Mouse (Mus musculus): ENCODE measurements around the gene Slc35f6.

Slc35f6 gene

DNA sequence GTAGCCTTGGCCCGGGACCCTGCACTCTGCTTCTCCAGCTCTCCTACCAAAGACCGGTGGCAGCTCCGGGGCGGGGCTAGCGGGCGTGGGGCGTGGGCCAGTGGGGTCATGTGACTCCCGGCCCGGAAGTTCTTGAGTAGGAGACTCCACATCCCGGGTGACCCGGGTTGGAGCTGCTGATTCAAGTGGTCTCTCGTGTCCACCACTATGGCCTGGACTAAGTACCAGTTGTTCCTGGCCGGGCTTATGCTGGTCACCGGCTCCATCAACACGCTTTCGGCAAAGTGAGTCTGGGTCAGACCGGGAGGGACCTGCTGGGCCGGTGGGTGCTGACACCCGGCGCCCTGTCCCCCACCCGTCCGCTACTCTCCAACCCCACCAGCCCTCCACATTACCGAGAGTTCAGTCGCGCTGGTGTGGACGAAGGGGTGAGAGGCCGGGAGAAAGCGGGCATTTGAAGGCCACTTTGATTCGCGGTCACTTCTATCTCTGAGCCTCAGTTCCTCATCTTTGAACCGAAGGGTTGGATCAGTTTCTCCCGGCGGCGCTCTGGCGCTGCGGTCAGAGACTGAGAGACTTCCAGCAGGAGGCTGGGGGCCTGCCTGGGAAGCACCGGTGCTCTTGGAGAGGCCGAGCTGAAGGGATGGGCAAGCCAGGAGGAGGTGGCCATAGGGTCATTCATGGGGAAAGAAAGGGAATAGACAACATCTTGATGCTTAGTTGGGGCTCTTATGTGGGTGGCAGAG is at the start of gene Slc35f6:
Gene Slc35f6 (plus strand): TSS at position 119 of the 746 bp plus-strand sequence.
- in situ Hi-C loops (cut with MboI, MseI): loop anchor here (5.0 kb wide), 1 partner anchor 371 kb away; no protein-coding TSS in a partner anchor

DNA sequence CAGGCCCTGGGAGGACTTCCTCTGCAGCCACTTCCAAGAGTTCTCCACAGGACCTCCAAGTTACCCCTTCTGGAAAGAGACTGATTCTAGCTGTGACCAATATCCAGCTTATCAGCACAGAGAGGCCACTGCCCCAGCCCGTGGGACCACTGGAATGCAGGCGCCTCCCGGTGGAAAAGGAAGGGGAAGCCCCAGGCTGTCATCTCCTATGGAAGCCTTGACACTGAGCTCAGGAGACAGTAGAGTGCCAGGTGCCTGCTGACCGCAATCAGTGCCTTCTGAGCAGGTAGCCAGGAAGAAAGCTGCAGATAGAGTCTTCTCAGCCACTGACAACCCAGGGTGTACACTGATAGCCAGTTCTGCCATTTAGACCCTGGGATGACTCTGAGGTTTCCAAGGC is 46.3 kb upstream of the Slc35f6 start:
- in situ Hi-C loops (cut with MboI, MseI): no loop called here

DNA sequence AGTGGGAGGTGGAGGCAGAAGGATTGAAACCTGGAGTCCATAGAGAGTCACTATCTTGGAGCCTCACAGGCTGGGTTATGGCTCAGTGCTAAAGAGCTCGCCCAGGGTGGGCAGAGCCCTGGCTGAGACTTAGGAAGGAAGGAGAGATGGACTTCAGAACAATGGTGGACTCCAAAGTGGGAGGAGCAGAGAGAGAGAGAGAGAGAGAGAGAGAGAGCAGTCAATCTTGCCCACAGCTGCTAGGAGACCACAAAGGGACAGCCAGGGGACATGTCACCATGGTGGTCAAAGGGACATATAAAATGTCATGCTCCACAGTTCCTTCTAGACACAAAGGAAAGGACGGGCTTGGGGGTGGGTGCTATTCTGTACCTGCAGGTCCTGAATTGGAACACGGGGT is 44.5 kb upstream of the Slc35f6 start:
- in situ Hi-C loops (cut with MboI, MseI): no loop called here

GRCm38 (mm10) chr5:30603926-30604325 is 43.8 kb upstream of the Slc35f6 start:
- in situ Hi-C loops (cut with MboI, MseI): no loop called here

DNA sequence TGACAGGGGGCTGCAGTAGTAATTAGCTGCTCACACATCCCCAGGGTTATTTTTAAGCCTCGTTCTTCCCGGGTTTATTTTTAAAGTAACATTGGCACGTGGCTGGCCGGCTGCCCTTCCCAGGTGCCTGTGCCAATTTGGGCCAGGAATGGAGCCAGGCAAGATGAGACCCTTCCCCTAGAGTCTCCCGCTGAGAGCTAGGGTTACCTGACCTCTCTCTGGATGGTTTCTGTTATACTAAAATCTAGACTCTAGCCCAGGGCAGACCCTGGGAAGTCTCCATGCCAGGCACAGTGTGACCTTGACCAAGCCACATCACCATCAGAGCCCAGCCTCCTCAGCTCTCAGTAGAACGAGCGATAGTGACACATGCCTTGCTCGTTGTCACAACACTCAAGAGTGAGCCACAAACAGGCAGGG is 43.0 kb upstream of the Slc35f6 start:
- in situ Hi-C loops (cut with MboI, MseI): no loop called here

DNA sequence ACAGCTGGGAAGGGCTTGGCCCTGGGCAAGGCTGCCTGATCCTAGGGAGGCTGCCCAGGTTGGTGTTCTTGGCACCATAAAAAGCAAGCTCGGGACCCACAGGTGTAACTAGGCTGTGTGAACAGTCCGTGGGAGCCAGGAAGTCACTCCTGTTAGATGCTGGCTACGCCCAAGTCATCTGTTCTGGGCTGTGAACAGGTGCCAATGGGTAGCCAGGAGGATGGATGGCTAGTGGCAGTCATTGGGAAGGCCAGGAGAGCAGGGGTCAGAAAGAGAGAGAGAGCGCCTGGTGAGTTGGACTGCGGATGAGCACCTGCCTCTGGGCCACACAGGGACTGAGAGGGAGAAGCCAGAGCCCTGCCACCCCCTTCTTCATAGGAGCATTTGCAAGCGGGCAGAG is 42.1 kb upstream of the Slc35f6 start:
- in situ Hi-C loops (cut with MboI, MseI): no loop called here

DNA sequence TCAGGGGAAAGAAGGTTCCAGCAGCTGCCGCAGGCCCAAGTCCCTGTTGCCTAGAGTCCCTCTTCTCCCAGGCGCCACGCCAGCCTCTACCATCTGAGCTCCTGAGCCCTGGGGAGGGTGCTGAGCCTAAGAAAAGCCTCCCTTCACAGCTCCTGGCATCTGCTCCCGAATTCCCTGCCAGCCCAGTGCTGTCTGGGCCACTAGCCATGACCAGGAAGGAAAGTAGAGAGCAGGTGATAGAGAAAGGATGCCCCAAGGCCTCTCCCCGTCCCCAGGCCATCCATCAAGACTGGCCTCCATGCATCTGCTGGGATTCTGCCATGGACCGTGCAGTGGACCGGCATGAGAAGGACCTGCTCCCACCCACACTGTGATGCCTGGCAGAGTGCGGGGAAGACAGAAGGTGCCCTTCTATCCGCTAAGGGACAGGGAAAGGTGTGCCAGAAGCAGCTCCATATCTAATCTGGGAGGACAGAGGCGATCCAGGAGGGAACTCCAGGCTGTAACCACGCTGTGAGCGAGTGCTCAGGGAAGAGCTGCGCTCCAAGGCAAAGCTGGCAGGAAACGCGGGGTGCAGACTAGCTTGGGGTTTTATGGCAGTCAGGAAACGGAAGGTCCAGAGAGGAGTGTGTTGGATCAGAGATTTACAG is 41.2 kb upstream of the Slc35f6 start:
- in situ Hi-C loops (cut with MboI, MseI): no loop called here

GRCm38 (mm10) chr5:30609094-30609493 is 38.6 kb upstream of the Slc35f6 start:
- in situ Hi-C loops (cut with MboI, MseI): no loop called here

DNA sequence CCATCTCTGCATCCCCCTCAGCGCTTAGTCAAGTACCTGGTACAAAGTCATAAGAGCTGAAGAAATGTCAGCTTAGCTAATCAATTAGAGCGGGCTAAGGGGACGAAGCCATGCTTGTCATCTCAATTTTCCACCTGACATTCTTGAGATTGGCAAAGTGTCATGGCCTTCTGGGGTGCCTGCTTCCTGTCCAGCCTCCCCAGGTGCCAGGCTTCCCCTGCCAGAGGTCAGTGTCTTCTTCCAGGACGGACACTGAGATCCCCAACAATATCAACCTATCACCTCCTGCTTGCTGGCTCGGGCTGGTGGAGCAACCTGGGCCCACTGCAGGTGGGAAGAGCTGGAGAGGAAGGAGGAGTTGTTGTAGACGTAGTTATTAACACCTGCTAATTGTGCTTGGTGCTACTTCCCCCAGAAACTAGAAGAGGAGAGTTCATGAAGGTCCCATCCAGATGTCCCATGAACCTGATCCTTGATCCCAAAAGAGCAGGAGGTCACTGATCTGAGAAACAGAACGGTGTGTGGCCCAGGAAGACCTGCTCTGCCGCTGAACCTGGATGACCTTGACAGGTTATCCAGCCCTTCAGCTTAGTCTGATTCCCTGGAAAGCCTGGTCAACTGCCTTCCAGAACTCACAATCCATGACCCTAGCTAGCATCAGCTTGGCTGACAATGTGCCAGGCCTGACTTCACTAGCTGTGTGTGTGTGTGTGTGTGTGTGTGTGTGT is 37.7 kb upstream of the Slc35f6 start:
- in situ Hi-C loops (cut with MboI, MseI): no loop called here

GRCm38 (mm10) chr5:30611091-30611490 is 36.6 kb upstream of the Slc35f6 start:
- in situ Hi-C loops (cut with MboI, MseI): no loop called here

GRCm38 (mm10) chr5:30611689-30612088 is 36.0 kb upstream of the Slc35f6 start:
- in situ Hi-C loops (cut with MboI, MseI): no loop called here

GRCm38 (mm10) chr5:30612575-30612974 is 35.2 kb upstream of the Slc35f6 start:
- in situ Hi-C loops (cut with MboI, MseI): no loop called here

GRCm38 (mm10) chr5:30613242-30613641 is 34.5 kb upstream of the Slc35f6 start:
- in situ Hi-C loops (cut with MboI, MseI): no loop called here

DNA sequence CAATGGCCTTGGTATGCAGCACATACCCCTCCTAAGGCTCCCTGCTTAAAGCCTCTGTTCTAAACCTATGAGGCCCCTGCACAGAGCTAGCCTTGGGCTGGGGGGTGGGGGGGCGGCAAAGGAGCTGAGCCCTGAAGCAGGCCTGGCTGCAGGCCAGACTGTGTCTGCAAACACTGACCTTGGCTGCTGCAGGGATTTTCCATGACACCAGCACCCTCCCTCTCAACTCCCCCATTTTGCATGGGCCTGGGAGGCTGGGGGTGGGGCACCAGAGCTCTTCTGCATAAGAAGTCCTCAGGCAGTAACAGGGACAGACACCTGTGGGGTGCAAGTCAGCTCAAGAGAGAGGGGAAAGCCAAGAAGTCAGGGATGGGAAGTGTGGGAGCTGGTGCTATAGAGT is 33.5 kb upstream of the Slc35f6 start:
- in situ Hi-C loops (cut with MboI, MseI): no loop called here

DNA sequence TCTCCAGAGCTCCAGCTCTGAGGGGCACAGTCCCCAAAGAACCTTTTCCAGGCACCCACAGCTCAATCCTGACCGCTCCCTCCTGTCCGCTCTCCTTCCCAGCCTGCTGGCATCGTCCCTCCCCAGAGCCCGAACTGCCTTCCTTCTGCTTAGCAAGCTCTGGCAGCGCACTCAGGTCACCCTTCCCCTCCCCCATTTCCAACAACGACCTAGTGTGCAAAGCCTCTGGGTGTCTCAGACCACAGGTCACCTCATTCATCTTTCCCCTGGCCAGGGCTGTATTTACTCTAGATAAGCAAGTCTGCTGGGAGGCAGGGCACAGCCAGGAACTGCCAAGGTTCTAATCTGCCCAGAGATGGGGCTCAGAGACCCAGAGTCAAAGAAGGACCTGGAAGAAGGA is 32.3 kb upstream of the Slc35f6 start:
- in situ Hi-C loops (cut with MboI, MseI): no loop called here

- in situ Hi-C loops (cut with MboI, MseI): no loop called here
Observed at GRCm38 (mm10) chr5:30615819-30616218, 31.9 kb upstream of the Slc35f6 start.

GRCm38 (mm10) chr5:30616644-30617043 is 31.1 kb upstream of the Slc35f6 start:
- in situ Hi-C loops (cut with MboI, MseI): no loop called here

GRCm38 (mm10) chr5:30617357-30617756 is 30.4 kb upstream of the Slc35f6 start:
- in situ Hi-C loops (cut with MboI, MseI): no loop called here

DNA sequence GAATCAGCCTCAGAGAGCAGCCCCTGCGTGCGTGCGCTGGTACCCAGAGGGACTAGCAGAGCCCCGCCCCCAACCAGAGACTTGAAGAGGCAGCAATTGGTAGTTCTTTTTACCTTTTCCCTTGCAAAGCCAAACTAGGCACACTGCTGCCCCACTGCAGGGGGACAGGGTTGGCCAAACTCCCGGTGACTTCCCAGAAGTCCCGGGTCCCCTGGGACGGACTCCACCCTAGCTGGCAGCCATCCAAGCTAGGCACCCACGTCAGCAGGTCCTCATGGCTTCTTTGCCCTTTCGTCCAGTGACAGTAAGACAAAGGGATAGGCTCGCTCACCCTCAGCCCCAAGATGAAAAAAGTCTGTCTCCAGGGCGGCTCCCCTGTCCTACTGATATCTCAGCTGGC is 29.9 kb upstream of the Slc35f6 start:
- in situ Hi-C loops (cut with MboI, MseI): no loop called here

DNA sequence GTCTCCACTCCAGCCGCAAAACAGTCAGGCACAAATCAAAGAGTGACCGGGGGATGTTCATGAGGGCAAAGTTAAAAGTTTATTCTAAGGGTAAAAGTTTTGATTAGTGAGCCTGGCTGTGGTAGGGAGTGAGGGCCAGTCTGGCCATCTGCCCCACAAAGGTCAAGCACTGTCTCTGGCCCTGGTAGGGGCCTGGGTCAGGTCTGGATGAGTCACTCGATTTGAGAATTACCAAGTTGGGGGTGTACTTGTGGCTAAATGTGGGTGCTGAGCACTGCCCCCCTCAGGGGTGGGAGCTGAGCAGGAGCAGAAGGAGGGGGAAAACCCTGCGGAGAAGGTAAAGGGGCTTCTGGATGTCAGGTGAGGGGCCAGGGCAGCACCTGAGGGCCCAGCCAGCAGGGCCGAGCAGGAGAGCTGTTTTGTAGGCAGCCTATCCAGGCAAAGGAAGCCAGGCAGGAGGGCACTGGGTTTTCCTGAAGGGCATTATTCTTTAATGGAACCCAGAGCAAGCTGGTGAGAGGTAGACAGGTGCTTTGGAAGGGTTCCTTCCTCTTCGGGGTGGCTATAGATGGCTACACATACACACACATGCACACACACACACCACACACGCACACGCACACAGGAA is 29.2 kb upstream of the Slc35f6 start:
- in situ Hi-C loops (cut with MboI, MseI): no loop called here

- in situ Hi-C loops (cut with MboI, MseI): no loop called here
Observed at GRCm38 (mm10) chr5:30619211-30619610, 28.5 kb upstream of the Slc35f6 start.

DNA sequence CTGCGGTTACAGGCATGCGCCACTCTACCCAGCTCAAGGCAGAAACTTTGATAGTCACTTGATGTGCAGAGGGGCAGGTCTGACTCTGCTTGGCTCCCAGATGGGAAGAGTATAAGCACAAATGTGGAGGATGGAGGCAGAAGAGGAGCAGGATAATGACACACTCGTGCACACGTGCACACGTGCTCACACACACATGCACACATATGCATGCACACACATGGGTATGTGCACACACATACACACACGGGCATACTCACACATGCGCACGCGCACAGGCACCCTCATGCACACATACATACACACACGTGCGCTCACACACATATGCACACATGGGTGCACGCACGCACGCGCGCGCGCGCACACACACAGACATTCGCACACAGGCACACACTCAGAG is 27.2 kb upstream of the Slc35f6 start:
- in situ Hi-C loops (cut with MboI, MseI): no loop called here
